Mouse (Mus musculus): ENCODE measurements around the gene Tex19.1. TPM values are rescaled to one million over a fixed set of nuclear protein-coding genes. Genes with fewer than 3 reads are reported as not detected.

Gene Tex19.1
- total RNA-seq, 2 experiments from 2014 or later, result not detected

DNA sequence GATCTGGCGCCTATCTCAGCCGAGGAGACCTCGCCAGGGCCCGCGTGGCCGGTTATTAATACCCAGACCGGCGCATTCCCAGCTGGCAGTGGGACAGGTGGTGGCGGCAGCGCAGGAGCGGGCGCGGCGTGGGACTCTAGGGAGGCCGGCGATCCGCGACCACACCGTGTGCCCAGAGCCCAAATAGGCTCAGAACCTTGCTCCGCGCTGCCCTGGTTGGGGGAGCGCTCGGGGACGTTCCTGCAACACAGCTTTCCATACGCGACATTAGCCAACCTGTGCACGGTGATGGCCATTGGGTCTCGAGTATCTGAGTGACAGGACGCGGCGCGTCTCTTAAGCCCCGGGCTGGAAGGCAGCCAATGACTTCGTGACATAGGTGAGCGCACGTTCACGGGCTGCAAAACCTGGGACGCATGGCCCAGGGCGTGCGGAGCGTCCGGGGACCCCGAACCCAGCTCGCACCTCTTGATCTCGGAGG lies 10.5 kb downstream of the Tex19.1 start:
- TF ChIP-seq CTCF (IDR thresholded peaks at IDR 0.05), result no peak
- Histone ChIP-seq H3K27ac (no peak overlapping the region), H3K4me3 (peak overlapping the region; percentile 16)
- no peak for DNase-seq (ENCODE audit: extremely low spot score in 1 of 2, low spot score in 2 of 2)
- intact Hi-C loops (cut with DNase I), result no loop called here

DNA sequence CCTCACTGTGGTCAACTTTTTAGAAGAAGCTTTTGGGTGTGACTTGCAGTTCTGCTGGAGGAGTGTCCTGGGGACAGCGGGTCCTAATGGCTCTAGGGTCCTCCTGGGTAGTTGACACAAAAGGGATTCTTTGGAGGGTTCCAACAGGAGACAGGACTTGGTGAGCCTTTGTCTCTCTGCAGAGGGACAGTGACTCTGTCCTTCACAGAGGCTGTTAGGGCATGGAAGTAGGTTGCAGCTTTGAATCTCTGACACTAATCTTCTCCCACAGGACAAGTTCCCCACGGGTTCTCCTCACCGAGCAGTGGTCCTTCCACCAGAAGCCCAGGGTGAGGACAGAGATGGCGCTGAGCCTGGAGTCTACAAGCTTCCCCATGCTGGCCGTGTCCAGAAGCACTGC lies 14.0 kb downstream of the Tex19.1 start, which contains the start of gene Uts2r:
TSS of gene Uts2r (plus strand) at position 301 of the 400 bp plus-strand sequence.
- Histone ChIP-seq H3K27ac (no peak within 1 kb of the TSS), H3K4me3 (no peak within 1 kb of the TSS)
- no peak for DNase-seq (ENCODE audit: extremely low spot score in 1 of 2, low spot score in 2 of 2)
- intact Hi-C loops (cut with DNase I), result no loop called here
- no peak for TF ChIP-seq CTCF (IDR thresholded peaks at IDR 0.05)

- intact Hi-C loops (cut with DNase I), result no loop called here
- TF ChIP-seq CTCF (IDR thresholded peaks at IDR 0.05), result no peak
- DNase-seq (ENCODE audit: extremely low spot score in 1 of 2, low spot score in 2 of 2), result no peak
- Histone ChIP-seq H3K4me3 (no peak overlapping the region), H3K27ac (no peak overlapping the region)
These were observed 14.8 kb downstream of the Tex19.1 start for GRCm38 (mm10) chr11:121160636-121161346.

DNA sequence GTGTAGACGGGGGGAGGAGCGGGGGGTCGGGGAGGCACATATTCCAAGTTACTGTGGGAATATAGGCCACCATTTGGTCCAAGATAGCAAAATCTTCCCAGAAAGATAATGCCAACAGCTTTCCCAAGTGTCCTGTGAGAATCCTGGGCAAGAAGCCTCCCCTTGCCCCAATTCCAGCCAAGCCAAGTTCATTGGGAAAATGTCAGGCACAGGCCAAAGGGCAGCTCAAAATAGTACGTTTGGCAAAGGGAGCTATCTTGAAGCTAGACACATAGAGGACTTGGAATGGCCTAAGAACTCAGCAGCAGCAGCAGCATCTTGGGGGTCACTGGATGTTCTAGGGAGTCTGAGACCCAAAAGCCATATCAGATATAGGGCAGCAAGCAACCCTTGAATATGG lies 17.8 kb downstream of the Tex19.1 start:
- H3K27ac ChIP-seq, result no peak overlapping the region
- no peak for TF ChIP-seq CTCF (IDR thresholded peaks at IDR 0.05)
- DNase-seq (ENCODE audit: extremely low spot score in 1 of 2, low spot score in 2 of 2), result no peak
- H3K4me3 ChIP-seq, result no peak overlapping the region
- intact Hi-C loops (cut with DNase I), result no loop called here

GRCm38 (mm10) chr11:121173203-121173602 lies 27.3 kb downstream of the Tex19.1 start:
- TF ChIP-seq CTCF (IDR thresholded peaks at IDR 0.05), result no peak
- H3K27ac ChIP-seq, result no peak overlapping the region
- intact Hi-C loops (cut with DNase I), result no loop called here
- no peak overlapping the region for H3K4me3 ChIP-seq
- no peak for DNase-seq (ENCODE audit: extremely low spot score in 1 of 2, low spot score in 2 of 2)

DNA sequence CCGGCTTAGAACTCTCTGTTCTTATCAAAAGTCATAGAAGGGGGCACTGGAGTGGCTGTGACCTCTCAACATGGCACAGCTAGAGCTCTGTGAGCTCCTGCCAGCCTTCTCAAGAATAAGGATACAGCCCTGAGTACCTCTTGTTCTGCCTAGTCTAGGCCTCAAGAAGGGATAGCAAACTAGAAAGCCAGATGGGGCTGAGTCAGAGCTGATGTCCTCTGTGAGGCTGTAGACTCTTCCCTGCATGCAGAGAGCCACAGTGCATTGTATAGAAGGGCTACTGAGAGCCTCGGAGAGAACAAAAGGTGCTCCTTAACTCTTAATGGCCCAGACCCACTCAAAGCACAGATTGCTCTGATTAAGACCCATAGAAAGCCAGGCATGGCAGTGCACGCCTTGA lies 28.3 kb downstream of the Tex19.1 start:
- H3K27ac ChIP-seq, result no peak overlapping the region
- DNase-seq (ENCODE audit: extremely low spot score in 1 of 2, low spot score in 2 of 2), result no peak
- TF ChIP-seq CTCF (IDR thresholded peaks at IDR 0.05), result no peak
- intact Hi-C loops (cut with DNase I), result no loop called here
- H3K4me3 ChIP-seq, result no peak overlapping the region

GRCm38 (mm10) chr11:121176285-121177270 lies 30.6 kb downstream of the Tex19.1 start:
- intact Hi-C loops (cut with DNase I), result no loop called here

GRCm38 (mm10) chr11:121189681-121190080 lies 43.7 kb downstream of the Tex19.1 start:
- intact Hi-C loops (cut with DNase I), result no loop called here
- TF ChIP-seq CTCF (IDR thresholded peaks at IDR 0.05), result no peak
- no peak overlapping the region for H3K27ac ChIP-seq
- no peak for DNase-seq (ENCODE audit: extremely low spot score in 1 of 2, low spot score in 2 of 2)
- no peak overlapping the region for H3K4me3 ChIP-seq

More at GRCm38 (mm10) chr11:121176285-121177270, 30.6 kb downstream of the Tex19.1 start:
- peak; percentile 21 to 38 for DNase-seq (ENCODE audit: extremely low spot score in 1 of 2, low spot score in 2 of 2)
- no peak overlapping the region for H3K4me3 ChIP-seq
- no peak overlapping the region for H3K27ac ChIP-seq
- TF ChIP-seq CTCF (IDR thresholded peaks at IDR 0.05), result peak; percentile 76

- no peak for DNase-seq (ENCODE audit: extremely low spot score in 1 of 2, low spot score in 2 of 2)
- intact Hi-C loops (cut with DNase I), result no loop called here
- no peak for TF ChIP-seq CTCF (IDR thresholded peaks at IDR 0.05)
- no peak overlapping the region for H3K27ac ChIP-seq
- H3K4me3 ChIP-seq, result no peak overlapping the region
These were observed 46.8 kb downstream of the Tex19.1 start for GRCm38 (mm10) chr11:121192742-121193141.

DNA sequence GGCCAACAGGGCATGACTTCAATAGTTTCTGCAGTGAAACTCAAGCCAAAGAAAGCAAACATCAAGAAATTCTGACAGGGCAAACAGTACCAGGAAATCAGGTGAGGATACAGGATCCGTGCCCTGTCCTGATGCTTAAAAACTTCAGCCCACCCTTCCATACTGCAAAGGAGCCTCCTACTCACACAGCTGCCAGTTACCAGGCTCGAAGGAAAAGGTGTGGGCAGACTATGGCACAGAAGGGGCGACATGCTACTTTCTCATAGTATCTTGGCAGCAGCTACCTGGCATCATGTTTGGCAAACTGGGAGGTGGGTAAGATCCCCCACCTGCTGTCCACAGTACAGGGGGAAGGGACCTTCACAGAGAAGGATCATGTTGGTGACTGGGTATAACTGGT lies 47.5 kb downstream of the Tex19.1 start:
- no peak for DNase-seq (ENCODE audit: extremely low spot score in 1 of 2, low spot score in 2 of 2)
- intact Hi-C loops (cut with DNase I), result no loop called here
- no peak overlapping the region for H3K27ac ChIP-seq
- no peak overlapping the region for H3K4me3 ChIP-seq
- no peak for TF ChIP-seq CTCF (IDR thresholded peaks at IDR 0.05)

Other genes starting within 250 kb of the Tex19.1 start
- 1 to 10 TPM; 8.5 to 9.5 TPM for gene Ccdc57, start 213.3 kb upstream of the Tex19.1 start, total RNA-seq (2021)
- 1 to 10 TPM; 3.3 to 4.5 TPM for gene Slc16a3, start 197.7 kb upstream of the Tex19.1 start, total RNA-seq (2021)
- gene Csnk1d, start 154.8 kb upstream of the Tex19.1 start, total RNA-seq (2021), result 100 to 1,000 TPM; 126 to 132 TPM
- gene Cd7, start 106.7 kb upstream of the Tex19.1 start, total RNA-seq (2021), result 1 to 10 TPM; 2.2 to 3.0 TPM
- gene Sectm1b, start 82.6 kb upstream of the Tex19.1 start, total RNA-seq (2021), result not detected
- gene Sectm1a, start 64.9 kb upstream of the Tex19.1 start, total RNA-seq (2021), result not detected
- not detected for gene Tex19.2, start 27.5 kb upstream of the Tex19.1 start, total RNA-seq (2021)
- under 1 TPM in 1 of 2 experiments, not detected in 1; 0.21 TPM for gene Uts2r, start 14.1 kb downstream of the Tex19.1 start, total RNA-seq (2021)
- gene Hexdc, start 58.3 kb downstream of the Tex19.1 start, total RNA-seq (2021), result 10 to 100 TPM; 21.2 to 26.8 TPM
- gene Ogfod3, start 58.6 kb downstream of the Tex19.1 start, total RNA-seq (2021), result 1 to 10 TPM; 7.2 TPM
- 10 to 100 TPM; 22.0 to 23.3 TPM for gene Cybc1, start 83.2 kb downstream of the Tex19.1 start, total RNA-seq (2021)
- 10 to 100 TPM; 39.2 to 48.9 TPM for gene Narf, start 91.1 kb downstream of the Tex19.1 start, total RNA-seq (2021)
- gene Foxk2, start 113.8 kb downstream of the Tex19.1 start, total RNA-seq (2021), result 10 to 100 TPM; 84.0 to 86.5 TPM
- gene Wdr45b, start 208.3 kb downstream of the Tex19.1 start, total RNA-seq (2021), result 10 to 100 TPM; 62.1 to 70.9 TPM
- 10 to 100 TPM; 43.5 to 53.4 TPM for gene Rab40b, start 242.1 kb downstream of the Tex19.1 start, total RNA-seq (2021)

Measured in left cerebral cortex, adult 2 months (tissue).